9 mouse cellular contexts compared by ENCODE assay signal in genomic region chr7:19229404-19229803, GRCm38 (mm10). TPM values are rescaled to one million over a fixed set of nuclear protein-coding genes. Genes with fewer than 3 reads are reported as not detected.
A peak's percentile ranks its signal among the peaks of the same experiment; 100 is the strongest.
DNase-seq lines count a peak whose midpoint lies in the region; ATAC-seq and TF ChIP-seq lines count a peak whose summit lies in the region.
"Had no signal": no experiment of that assay in that cellular context is flagged by ENCODE, and none has a peak within 500 bp of the region (broad histone marks: within the 10 kb centered on the region; RNA-seq: fewer than 3 reads in every experiment).

No protein-coding gene starts in this region.

- peaks cover 19% of the 10 kb centered on the region for H3K4me1 ChIP-seq in heart, embryonic 16.5 days (ENCODE audit: control insufficient read depth, insufficient read depth, low read length)
- H3K4me1 ChIP-seq in G1E (ENCODE audit: insufficient read depth, low read depth, low read length): peaks cover 45% of the 10 kb centered on the region
- H3K4me1 ChIP-seq in forebrain, embryonic 15.5 days: peaks cover 26% of the 10 kb centered on the region
- peaks cover 37% of the 10 kb centered on the region for H3K4me1 ChIP-seq in liver, postnatal 0 days (ENCODE audit: insufficient read depth)

- no peak for DNase-seq in heart, adult 9 months (ENCODE audit: low spot score in 2 of 2)
- no peak for DNase-seq in G1E (ENCODE audit: low spot score)
- DNase-seq in liver, postnatal 0 days: no peak
- no peak for DNase-seq in natural killer cell, adult 2 months (ENCODE audit: low spot score in 2 of 2)
- DNase-seq in yolk sac, embryonic 10.5 days (ENCODE audit: low spot score): no peak
- DNase-seq in lung, postnatal 14 days: no peak
- DNase-seq: thymus, postnatal 14 days had no signal

- peak overlapping the region; percentile 89 for H3K27ac ChIP-seq in heart, embryonic 16.5 days (ENCODE audit: low read length)
- H3K27ac ChIP-seq in forebrain, embryonic 15.5 days (replicated peaks): peak overlapping the region; percentile 100
- peak overlapping the region; percentile 99 for H3K27ac ChIP-seq in liver, postnatal 0 days (ENCODE audit: low read depth)

- no peaks in the 10 kb centered on the region for H3K27me3 ChIP-seq in heart, embryonic 16.5 days (ENCODE audit: control insufficient read depth, insufficient read depth, low read length)
- H3K27me3 ChIP-seq in G1E (ENCODE audit: insufficient read depth, low read length): no peaks in the 10 kb centered on the region
- H3K27me3 ChIP-seq in forebrain, embryonic 15.5 days: no peaks in the 10 kb centered on the region
- H3K27me3 ChIP-seq in liver, postnatal 0 days (ENCODE audit: insufficient read depth, low read length): no peaks in the 10 kb centered on the region

- no peaks in the 10 kb centered on the region for H3K9me3 ChIP-seq in heart, embryonic 16.5 days (replicated peaks; ENCODE audit: control insufficient read depth, low read length)
- H3K9me3 ChIP-seq in G1E (replicated peaks): no peaks in the 10 kb centered on the region
- no peaks in the 10 kb centered on the region for H3K9me3 ChIP-seq in forebrain, embryonic 15.5 days
- no peaks in the 10 kb centered on the region for H3K9me3 ChIP-seq in liver, postnatal 0 days (ENCODE audit: low read length)

- no peak for TF ChIP-seq CTCF in G1E (IDR thresholded peaks at IDR 0.05; ENCODE audit: low read depth, low read length)
- TF ChIP-seq CTCF in liver, postnatal 0 days (IDR thresholded peaks at IDR 0.05; ENCODE audit: low read depth): no peak

- H3K36me3 ChIP-seq in heart, embryonic 16.5 days (ENCODE audit: control insufficient read depth, insufficient read depth): peaks cover 6% of the 10 kb centered on the region; the same call in 1 of the 2 replicates
- H3K36me3 ChIP-seq in G1E (replicated peaks): peaks cover 61% of the 10 kb centered on the region
- no peaks in the 10 kb centered on the region for H3K36me3 ChIP-seq in forebrain, embryonic 15.5 days
- peaks cover 7% of the 10 kb centered on the region; the same call in 1 of the 2 replicates for H3K36me3 ChIP-seq in liver, postnatal 0 days (replicated peaks; ENCODE audit: insufficient read depth, low read length)

- H3K4me3 ChIP-seq in heart, embryonic 16.5 days (ENCODE audit: low read length): peak overlapping the region; percentile 84
- peak overlapping the region; percentile 80 for H3K4me3 ChIP-seq in G1E (ENCODE audit: low read depth, low read length)
- H3K4me3 ChIP-seq in forebrain, embryonic 15.5 days: peak overlapping the region; percentile 65
- peak overlapping the region; percentile 72 for H3K4me3 ChIP-seq in liver, postnatal 0 days (ENCODE audit: low read depth, low read length)

- H3K4me2 ChIP-seq in heart, embryonic 16.5 days (ENCODE audit: low read depth, low read length): peak overlapping the region; percentile 93
- peak overlapping the region; percentile 86 for H3K4me2 ChIP-seq in forebrain, embryonic 15.5 days (replicated peaks)
- peak overlapping the region; percentile 87 for H3K4me2 ChIP-seq in liver, postnatal 0 days (ENCODE audit: low read depth, low read length)

- TF ChIP-seq EP300 in liver, postnatal 0 days (IDR thresholded peaks at IDR 0.05; ENCODE audit: low read depth): no peak

- no peak for ATAC-seq in heart, embryonic 16.5 days (replicated peaks; ENCODE audit: extremely low read depth, insufficient read depth, low FRiP score)
- no peak for ATAC-seq in G1E (ENCODE audit: extremely low read depth, insufficient number of reproducible peaks, low FRiP score, poor library complexity, severe bottlenecking)
- no peak for ATAC-seq in forebrain, embryonic 15.5 days (replicated peaks)
- no peak for ATAC-seq in liver, postnatal 0 days

- WGBS in heart, embryonic 16.5 days: 28% methylated on average over 5 of the region's 5 CpGs
- 39% methylated on average over 5 of the region's 5 CpGs for WGBS in forebrain, embryonic 15.5 days
- 30% methylated on average over 5 of the region's 5 CpGs for WGBS in liver, postnatal 0 days (ENCODE audit: insufficient replicate concordance)

- H3K9ac ChIP-seq in heart, embryonic 16.5 days (ENCODE audit: low read length): peak overlapping the region; percentile 89
- H3K9ac ChIP-seq in forebrain, embryonic 15.5 days (replicated peaks): peak overlapping the region; percentile 51
- H3K9ac ChIP-seq in liver, postnatal 0 days (replicated peaks): peak overlapping the region; percentile 78

RNA-seq across cellular contexts. Expression of gene Opa3, which starts 1.3 kb away (rescaled TPM):
- polyA plus RNA-seq in heart, embryonic 16.5 days (2015; fragmentation: Nextera tagmentation; extraction: Ambion mirVana): 40.4 and 41.8 TPM in 2 replicates
- total RNA-seq in G1E (2014; fragmentation: Nextera tagmentation) (13.8 and 14.2 TPM in 2 replicates), G1E (2017) (14.8 and 15.2 TPM in 2 replicates)
- polyA plus RNA-seq in G1E (2012): 7.7 and 8.4 TPM in 2 replicates
- 40.6 and 44.5 TPM in 2 replicates for polyA plus RNA-seq in forebrain, embryonic 15.5 days (2015; fragmentation: Nextera tagmentation; extraction: Ambion mirVana)
- polyA plus RNA-seq in liver, postnatal 0 days (2015; fragmentation: Nextera tagmentation; extraction: Ambion mirVana): 8.7 and 9.7 TPM in 2 replicates

RNA-seq across cellular contexts. Expression of gene Gpr4, which starts 17.1 kb away (rescaled TPM):
- polyA plus RNA-seq in heart, embryonic 16.5 days (2015; fragmentation: Nextera tagmentation; extraction: Ambion mirVana): 2.4 and 2.7 TPM in 2 replicates
- 0.30 TPM in 1 of 2 replicates, not detected in the other for total RNA-seq in G1E (2014; fragmentation: Nextera tagmentation)
- total RNA-seq in G1E (2017): 0.11 and 0.12 TPM in 2 replicates
- polyA plus RNA-seq in G1E (2012): 0.06 and 0.16 TPM in 2 replicates
- 2.2 and 2.4 TPM in 2 replicates for polyA plus RNA-seq in forebrain, embryonic 15.5 days (2015; fragmentation: Nextera tagmentation; extraction: Ambion mirVana)
- polyA plus RNA-seq in liver, postnatal 0 days (2015; fragmentation: Nextera tagmentation; extraction: Ambion mirVana): 0.74 and 0.83 TPM in 2 replicates

RNA-seq across cellular contexts. Expression of gene Vasp, which starts 42.2 kb away (rescaled TPM):
- polyA plus RNA-seq in heart, embryonic 16.5 days (2015; fragmentation: Nextera tagmentation; extraction: Ambion mirVana): 84.0 and 86.1 TPM in 2 replicates
- 146 and 171 TPM in 2 replicates for total RNA-seq in G1E (2014; fragmentation: Nextera tagmentation)
- total RNA-seq in G1E (2017): 239 and 292 TPM in 2 replicates
- polyA plus RNA-seq in G1E (2012): 560 and 712 TPM in 2 replicates
- polyA plus RNA-seq in forebrain, embryonic 15.5 days (2015; fragmentation: Nextera tagmentation; extraction: Ambion mirVana): 37.6 and 39.5 TPM in 2 replicates
- 36.2 and 36.4 TPM in 2 replicates for polyA plus RNA-seq in liver, postnatal 0 days (2015; fragmentation: Nextera tagmentation; extraction: Ambion mirVana)

RNA-seq across cellular contexts. Expression of gene Ppm1n, which starts 50.5 kb away (rescaled TPM):
- polyA plus RNA-seq in heart, embryonic 16.5 days (2015; fragmentation: Nextera tagmentation; extraction: Ambion mirVana): 0.11 TPM in 1 of 2 replicates, not detected in the other
- total RNA-seq in G1E (2014; fragmentation: Nextera tagmentation): not detected in 2 replicates
- not detected in 2 replicates for total RNA-seq in G1E (2017)
- polyA plus RNA-seq in G1E (2012): not detected in 2 replicates
- polyA plus RNA-seq in forebrain, embryonic 15.5 days (2015; fragmentation: Nextera tagmentation; extraction: Ambion mirVana): 0.19 and 0.31 TPM in 2 replicates
- polyA plus RNA-seq in liver, postnatal 0 days (2015; fragmentation: Nextera tagmentation; extraction: Ambion mirVana): 0.15 TPM in 1 of 2 replicates, not detected in the other

RNA-seq across cellular contexts. Expression of gene Rtn2, which starts 53.0 kb away (rescaled TPM):
- 27.4 and 28.5 TPM in 2 replicates for polyA plus RNA-seq in heart, embryonic 16.5 days (2015; fragmentation: Nextera tagmentation; extraction: Ambion mirVana)
- total RNA-seq in G1E (2014; fragmentation: Nextera tagmentation) (0.73 and 0.98 TPM in 2 replicates), G1E (2017) (0.06 and 0.11 TPM in 2 replicates)
- 0.94 and 0.96 TPM in 2 replicates for polyA plus RNA-seq in G1E (2012)
- polyA plus RNA-seq in forebrain, embryonic 15.5 days (2015; fragmentation: Nextera tagmentation; extraction: Ambion mirVana): 123 and 127 TPM in 2 replicates
- 1.5 and 4.6 TPM in 2 replicates for polyA plus RNA-seq in liver, postnatal 0 days (2015; fragmentation: Nextera tagmentation; extraction: Ambion mirVana)
